Mouse (Mus musculus) G1E (cell line): ENCODE data around the gene Tmem167. TPM values are rescaled to one million over a fixed set of nuclear protein-coding genes. Genes with fewer than 3 reads are reported as not detected.

ENCODE experiments used
- ATAC-seq: 2 replicates; pipeline ENCODE4 v1.8.0; 2016; ENCODE audit warnings: mild to moderate bottlenecking; ENCODE audit not compliant: insufficient number of reproducible peaks, poor library complexity, low FRiP score, severe bottlenecking; ENCODE audit errors: extremely low read depth
- DNase-seq: peaks from one replicate; pipeline ENCODE4 v3.0.0; 2012; ENCODE audit warnings: low spot score
- H3K27me3 ChIP-seq: 2 replicates; pipeline ENCODE4 v1.6.1; 2012; ENCODE audit warnings: mild to moderate bottlenecking, low read length, inconsistent platforms; ENCODE audit not compliant: insufficient read depth
- H3K36me3 ChIP-seq: replicated peaks from 2 replicates; pipeline ENCODE3; 2012; ENCODE audit warnings: mild to moderate bottlenecking, inconsistent platforms
- H3K4me1 ChIP-seq: 2 replicates; pipeline ENCODE4 v1.6.1; 2012; ENCODE audit warnings: low read depth, low read length, inconsistent platforms, mixed read lengths; ENCODE audit not compliant: insufficient read depth
- H3K4me3 ChIP-seq: 2 replicates; pipeline ENCODE4 v1.5.1; 2012; ENCODE audit warnings: low read depth, mild to moderate bottlenecking, inconsistent platforms, low read length, moderate library complexity, mixed read lengths
- H3K9me3 ChIP-seq: replicated peaks from 2 replicates; pipeline ENCODE4 v1.6.1; 2012; ENCODE audit warnings: inconsistent platforms
- CTCF ChIP-seq: IDR thresholded peaks from 2 replicates; pipeline ENCODE4 v1.5.1; 2012; ENCODE audit warnings: low read depth, low read length, inconsistent platforms, mixed read lengths
- GATA1 ChIP-seq: IDR thresholded peaks from 2 replicates; pipeline ENCODE4 v1.6.1; 2012; ENCODE audit warnings: borderline replicate concordance, low read length, inconsistent platforms, mixed read lengths
- GATA2 ChIP-seq: IDR thresholded peaks from 2 replicates; pipeline ENCODE4 v1.6.1; 2012; ENCODE audit warnings: low read depth, low read length, inconsistent platforms, borderline replicate concordance
- POLR2AphosphoS5 ChIP-seq: IDR thresholded peaks from 2 replicates; pipeline ENCODE4 v1.6.1; 2012; ENCODE audit warnings: low read depth, low read length, inconsistent platforms; ENCODE audit not compliant: insufficient replicate concordance
- TAL1 ChIP-seq: conservative IDR thresholded peaks from 2 replicates; pipeline ENCODE4 v1.6.1; 2012; ENCODE audit warnings: low read depth, low read length, inconsistent platforms, mixed read lengths
- polyA plus RNA-seq: library from polyadenylated mRNA; stranded (reverse); fragments of >175 nt; gene quantifications from 2 replicates; pipeline ENCODE4 v1.2.3, GENCODE M21; 2012
- total RNA-seq, 2 experiments: library from RNA; stranded (forward) in 1 of 2; stranded (reverse) in 1 of 2; fragments of 200-1000 nt in 1 of 2; fragments of >200 nt in 1 of 2; fragmentation: Nextera tagmentation in 1 of 2; gene quantifications; 2 replicates each; pipeline ENCODE4 v1.2.3; 2014 to 2017

Gene Tmem167
- total and polyA plus RNA-seq, 3 experiments: 4.8 to 33.0 (median 20.0) TPM

DNA sequence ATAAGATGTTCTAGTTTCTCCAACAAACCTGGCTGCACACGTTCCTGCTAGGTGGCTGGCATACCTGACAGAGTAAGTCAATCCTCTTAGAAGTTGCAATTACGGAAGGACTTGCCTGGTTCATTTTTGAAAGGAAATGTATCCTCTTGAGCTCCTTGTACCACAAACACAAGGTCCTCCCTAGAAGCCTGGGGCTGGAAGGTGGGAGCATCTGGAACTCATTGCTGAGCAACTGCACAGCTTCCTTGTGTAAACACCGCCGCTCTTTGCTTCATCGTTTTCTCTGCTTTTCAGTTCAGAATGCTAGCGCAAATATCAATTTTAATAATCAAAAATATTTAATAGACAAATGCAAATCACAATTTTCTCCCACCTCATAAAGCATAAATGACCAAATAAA, 102.9 kb downstream of the Tmem167 start:
- H3K36me3 ChIP-seq: no peaks in the 10 kb centered on the region
- no peaks in the 10 kb centered on the region for H3K4me1 ChIP-seq
- H3K27me3 ChIP-seq: no peaks in the 10 kb centered on the region
- H3K4me3 ChIP-seq: no peak overlapping the region
- no peak for TF ChIP-seq TAL1
- TF ChIP-seq POLR2AphosphoS5: no peak
- no peak for TF ChIP-seq CTCF
- no peak for TF ChIP-seq GATA2
- TF ChIP-seq GATA1: no peak
- no peak for DNase-seq
- no peaks in the 10 kb centered on the region for H3K9me3 ChIP-seq
- no peak for ATAC-seq

Other genes starting within 250 kb of the Tmem167 start
- 16.8 and 17.8 TPM in 2 replicates for gene Xrcc4, start 485 bp downstream of the Tmem167 start, total RNA-seq (2014; fragmentation: Nextera tagmentation)
- gene Xrcc4, start 485 bp downstream of the Tmem167 start, total RNA-seq (2017): 21.0 and 23.9 TPM in 2 replicates
- gene Xrcc4, start 485 bp downstream of the Tmem167 start, polyA plus RNA-seq: 0.41 and 0.66 TPM in 2 replicates